Mouse (Mus musculus) heart, embryonic 12.5 days (tissue): Measurements from ENCODE around the gene Apoc1. TPM values are rescaled to one million over a fixed set of nuclear protein-coding genes. Genes with fewer than 3 reads are reported as not detected.

Experiments
- ATAC-seq: fragments of 200-750 bp; cut with Nextera tagmentation; 2 replicates; pipeline ENCODE4 v1.8.0; 2017; ENCODE audit warnings: moderate TSS enrichment, moderate library complexity; ENCODE audit not compliant: insufficient number of reproducible peaks, low FRiP score
- H3K27ac ChIP-seq: fragments of 300-500 bp; sonication (generic); 2 replicates; pipeline ENCODE4 v1.5.1; 2016; ENCODE audit warnings: mild to moderate bottlenecking, moderate library complexity; ENCODE audit not compliant: poor library complexity, severe bottlenecking
- H3K27me3 ChIP-seq: fragments of 300-500 bp; sonication (generic); replicated peaks from 2 replicates; pipeline ENCODE4 v1.6.1; 2016; ENCODE audit warnings: mild to moderate bottlenecking, moderate library complexity
- H3K36me3 ChIP-seq: fragments of 300-500 bp; sonication (generic); 2 replicates; pipeline ENCODE4 v1.6.1; 2016; ENCODE audit warnings: mild to moderate bottlenecking, moderate library complexity
- H3K4me1 ChIP-seq: fragments of 300-500 bp; sonication (generic); replicated peaks from 2 replicates; pipeline ENCODE4 v1.6.1; 2016; ENCODE audit warnings: mild to moderate bottlenecking
- H3K4me2 ChIP-seq: fragments of 300-500 bp; sonication (generic); 2 replicates; pipeline ENCODE4 v1.6.1; 2016; ENCODE audit warnings: mild to moderate bottlenecking, moderate library complexity
- H3K4me3 ChIP-seq: fragments of 300-500 bp; sonication (generic); 2 replicates; pipeline ENCODE4 v1.5.1; 2016; ENCODE audit warnings: mild to moderate bottlenecking
- H3K9ac ChIP-seq: fragments of 300-500 bp; sonication (generic); 2 replicates; pipeline ENCODE4 v1.6.1; 2016; ENCODE audit warnings: mild to moderate bottlenecking, moderate library complexity
- H3K9me3 ChIP-seq: fragments of 300-500 bp; sonication (generic); replicated peaks from 2 replicates; pipeline ENCODE4 v1.6.1; 2016; ENCODE audit warnings: mild to moderate bottlenecking, moderate library complexity
- WGBS: fragments of 180-500 bp; shearing (Covaris S2); methylation state at CpG from one replicate; pipeline ENCODE4 v1.1.7; 2016; 5-methylcytosine and 5-hydroxymethylcytosine counted together
- polyA plus RNA-seq: library from polyadenylated mRNA; unstranded; fragments of >200 nt; fragmentation: Nextera tagmentation; extraction: Ambion mirVana; gene quantifications from 2 replicates; pipeline ENCODE4 v1.2.1, GENCODE M21; 2016

Apoc1 gene
- polyA plus RNA-seq, 1 experiment from 2014 or later: 8.9 TPM

DNA sequence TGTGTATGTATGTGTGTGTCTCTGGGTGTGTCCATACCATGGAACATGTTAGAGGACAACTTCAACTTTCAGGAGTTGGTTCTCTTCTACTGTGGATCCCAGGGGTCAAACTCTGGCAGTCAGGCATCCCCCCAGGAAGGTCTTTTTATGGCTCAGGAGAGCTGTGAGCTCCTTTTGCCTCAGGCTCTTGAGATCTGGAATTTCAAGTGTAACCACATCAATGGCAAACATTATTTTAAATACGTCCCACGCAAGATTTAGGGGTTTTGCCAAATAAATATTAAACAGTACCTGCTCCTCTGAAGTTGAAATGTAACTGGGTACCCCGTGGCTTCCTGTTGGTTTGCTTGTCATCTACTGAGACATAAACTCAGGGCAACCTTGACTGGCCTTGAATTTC is 9.5 kb downstream of the Apoc1 start:
- Histone ChIP-seq H3K9ac (no peak overlapping the region), H3K27me3 (no peaks in the 10 kb centered on the region), H3K36me3 (no peaks in the 10 kb centered on the region), H3K4me3 (no peak overlapping the region), H3K9me3 (no peaks in the 10 kb centered on the region), H3K4me1 (peaks cover 12% of the 10 kb centered on the region), H3K4me2 (no peak overlapping the region), H3K27ac (no peak overlapping the region)
- no peak for ATAC-seq
- WGBS: 73% methylated on average over 3 of the region's 3 CpGs

DNA sequence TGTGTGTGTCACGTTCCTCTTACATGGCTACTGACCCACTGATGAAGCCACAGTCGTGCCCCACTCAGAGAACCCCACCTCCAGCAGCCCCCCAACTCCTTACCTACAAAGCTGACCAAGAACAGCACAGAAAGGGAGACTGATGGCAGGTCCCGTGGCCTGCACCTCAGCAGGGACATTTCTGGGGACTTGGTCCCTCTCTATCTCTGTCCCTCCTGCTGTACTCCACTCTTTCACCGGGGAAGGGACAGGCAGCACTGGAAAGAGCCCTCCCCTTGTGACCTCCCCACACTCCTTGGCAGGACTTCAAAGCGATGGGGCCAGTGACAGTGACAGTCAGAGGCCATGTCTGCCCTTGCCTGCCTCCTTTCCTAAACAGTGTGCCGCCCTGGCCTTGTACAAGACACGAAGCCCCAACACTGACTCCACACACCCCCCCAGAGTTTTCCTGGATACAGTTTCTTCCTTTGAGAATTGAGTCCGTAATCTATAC is 11.2 kb downstream of the Apoc1 start, which contains the start of the genes Gm44805 and Apoc4:
Gene Gm44805 (minus strand): TSS at position 222 of the 493 bp plus-strand sequence.
Gene Apoc4 (minus strand): TSS at position 278 of the 493 bp plus-strand sequence.
- no peak within 1 kb of the TSS for H3K4me3 ChIP-seq
- no peak within 1 kb of the TSS for H3K9ac ChIP-seq
- no peak within 1 kb of the TSS for H3K27ac ChIP-seq
- ATAC-seq: no peak; the same call in 1 of the 2 replicates
- no peaks in the 10 kb centered on the region for H3K9me3 ChIP-seq
- no peaks in the 10 kb centered on the region for H3K27me3 ChIP-seq
- 52% methylated on average over 8 of the region's 8 CpGs for WGBS
- H3K36me3 ChIP-seq: no peaks in the 10 kb centered on the region
- no peak within 1 kb of the TSS for H3K4me2 ChIP-seq
- peaks cover 12% of the 10 kb centered on the region for H3K4me1 ChIP-seq

DNA sequence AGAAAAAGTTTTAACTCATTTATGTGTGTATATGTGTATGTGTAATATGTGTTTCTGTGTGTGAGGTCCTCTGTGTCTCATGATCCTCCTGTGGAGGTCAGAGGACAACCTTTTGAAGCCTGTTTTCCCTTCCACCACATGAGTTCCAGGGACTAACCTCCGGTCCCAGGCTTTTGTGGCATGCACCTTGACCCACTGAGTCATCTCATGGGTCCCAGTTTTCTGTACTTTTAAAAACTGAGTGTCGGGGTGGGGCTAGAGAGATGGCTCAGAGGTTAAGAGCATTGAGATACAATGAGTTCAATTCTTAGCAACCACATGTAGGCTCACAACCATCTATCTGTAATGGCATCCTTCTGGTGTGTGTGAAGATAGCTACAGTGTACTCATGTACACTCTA is 11.8 kb downstream of the Apoc1 start:
- Histone ChIP-seq H3K36me3 (no peaks in the 10 kb centered on the region), H3K27me3 (no peaks in the 10 kb centered on the region), H3K4me1 (peaks cover 12% of the 10 kb centered on the region), H3K9me3 (no peaks in the 10 kb centered on the region), H3K4me2 (no peak overlapping the region), H3K27ac (no peak overlapping the region), H3K9ac (no peak overlapping the region), H3K4me3 (no peak overlapping the region)
- 78% methylated on average over 2 of the region's 2 CpGs for WGBS
- no peak for ATAC-seq

DNA sequence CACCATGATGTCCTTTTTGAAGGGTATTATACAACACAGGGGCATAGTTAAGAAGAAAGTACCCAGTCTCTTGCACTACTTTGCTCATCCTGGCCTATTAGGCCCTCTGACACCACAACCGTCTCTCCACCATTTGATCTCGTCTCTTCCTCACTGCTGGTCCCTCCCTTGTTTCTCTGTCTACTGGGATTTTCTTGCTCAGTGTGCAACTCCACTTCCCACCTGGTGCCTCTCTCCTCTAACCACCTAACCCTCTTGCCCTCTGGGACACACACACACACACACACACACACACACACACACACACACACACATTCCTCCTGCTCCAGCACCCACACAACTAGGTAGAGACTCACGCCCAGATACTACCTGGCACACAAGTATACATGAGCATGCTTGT is 13.6 kb downstream of the Apoc1 start:
- 85% methylated on average over 3 of the region's 3 CpGs for WGBS
- no peak for ATAC-seq

DNA sequence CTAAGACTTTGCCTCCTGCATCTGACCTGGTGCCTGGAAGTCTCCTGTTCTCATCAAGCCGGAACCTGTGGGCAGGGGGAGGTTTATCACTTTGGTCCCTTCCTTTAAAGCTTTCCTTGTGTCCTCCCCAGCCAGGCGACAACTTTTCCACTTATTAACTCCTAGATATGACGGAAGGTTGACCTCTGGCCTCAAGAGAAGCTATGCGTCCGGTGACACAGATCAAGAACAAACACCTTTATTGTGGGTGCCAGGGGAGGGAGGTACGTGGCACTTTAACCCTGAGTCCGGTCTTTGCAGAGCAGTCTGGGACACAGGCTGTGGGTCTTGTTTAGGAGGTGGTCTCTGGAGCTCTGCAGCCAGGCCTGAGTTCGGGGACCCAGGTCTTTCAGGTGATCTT is 14.6 kb downstream of the Apoc1 start, which contains the start of gene Apoc2:
Gene Apoc2 (minus strand): TSS at position 70 of the 400 bp plus-strand sequence.
- WGBS: 50% methylated on average over 8 of the region's 8 CpGs
- Histone ChIP-seq H3K27ac (no peak within 1 kb of the TSS), H3K9ac (no peak within 1 kb of the TSS; the same call in 1 of the 2 replicates)

More for the DNA sequence above, 13.6 kb downstream of the Apoc1 start:
- Histone ChIP-seq H3K9ac (no peak overlapping the region), H3K27me3 (no peaks in the 10 kb centered on the region), H3K9me3 (no peaks in the 10 kb centered on the region), H3K36me3 (no peaks in the 10 kb centered on the region), H3K4me1 (peaks cover 12% of the 10 kb centered on the region), H3K4me2 (no peak overlapping the region), H3K27ac (no peak overlapping the region), H3K4me3 (no peak overlapping the region)

DNA sequence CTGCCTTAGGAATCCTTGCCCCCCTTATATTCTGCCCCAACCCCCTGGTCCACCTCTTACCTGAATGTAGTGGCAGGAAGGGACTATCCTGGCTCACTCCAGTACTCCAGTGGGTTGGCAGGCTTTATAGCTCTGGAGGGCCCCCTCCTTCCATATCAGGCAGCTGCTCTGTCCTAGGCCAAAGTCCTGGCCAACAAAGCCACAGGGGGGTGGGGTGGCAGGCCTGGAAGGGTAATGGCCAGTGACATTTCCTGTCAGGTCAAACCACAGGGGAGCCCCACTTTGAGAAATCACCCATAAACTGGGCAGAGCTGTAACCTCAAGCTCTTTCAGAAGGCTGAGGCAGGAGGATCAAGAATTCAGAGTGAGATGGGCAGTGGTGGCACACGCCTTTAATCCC is 15.8 kb downstream of the Apoc1 start:
- Histone ChIP-seq H3K36me3 (no peaks in the 10 kb centered on the region), H3K4me3 (no peak overlapping the region), H3K27me3 (no peaks in the 10 kb centered on the region), H3K4me2 (no peak overlapping the region), H3K9me3 (no peaks in the 10 kb centered on the region), H3K27ac (no peak overlapping the region), H3K4me1 (peaks cover 6% of the 10 kb centered on the region), H3K9ac (no peak overlapping the region)
- ATAC-seq: no peak
- WGBS: 59% methylated on average over 1 of the region's 1 CpGs

More for the DNA sequence above, 14.6 kb downstream of the Apoc1 start, which contains the start of gene Apoc2:
- no peak for ATAC-seq
- H3K4me3 ChIP-seq: no peak within 1 kb of the TSS
- H3K36me3 ChIP-seq: no peaks in the 10 kb centered on the region
- no peaks in the 10 kb centered on the region for H3K27me3 ChIP-seq
- peaks cover 7% of the 10 kb centered on the region for H3K4me1 ChIP-seq
- H3K9me3 ChIP-seq: no peaks in the 10 kb centered on the region
- H3K4me2 ChIP-seq: no peak within 1 kb of the TSS

DNA sequence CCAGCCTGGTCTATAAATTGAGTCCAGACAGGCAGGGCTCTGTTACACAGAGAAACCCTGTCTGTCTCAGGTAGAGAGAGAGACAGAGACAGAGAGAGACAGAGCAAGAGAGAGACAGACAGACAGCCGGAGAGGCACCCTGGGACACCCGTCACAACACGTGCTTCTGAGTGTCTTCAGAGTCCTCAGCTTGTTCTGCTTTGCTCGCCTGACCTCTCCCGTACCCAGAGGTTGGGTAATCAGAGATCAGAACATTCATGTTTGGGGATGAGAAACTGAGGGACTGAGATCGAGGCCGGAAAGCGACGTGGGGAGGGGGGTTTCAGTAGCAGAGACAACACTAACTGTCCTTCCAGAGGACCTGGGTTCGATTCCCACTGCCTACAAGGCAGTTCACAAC is 16.6 kb downstream of the Apoc1 start:
- no peak for ATAC-seq
- no peak overlapping the region for H3K27ac ChIP-seq
- no peaks in the 10 kb centered on the region for H3K27me3 ChIP-seq
- no peak overlapping the region for H3K9ac ChIP-seq
- 81% methylated on average over 10 of the region's 10 CpGs for WGBS
- H3K4me1 ChIP-seq: no peaks in the 10 kb centered on the region; the same call in 1 of the 2 replicates
- H3K9me3 ChIP-seq: no peaks in the 10 kb centered on the region
- no peaks in the 10 kb centered on the region for H3K36me3 ChIP-seq
- no peak overlapping the region for H3K4me2 ChIP-seq
- H3K4me3 ChIP-seq: no peak overlapping the region

DNA sequence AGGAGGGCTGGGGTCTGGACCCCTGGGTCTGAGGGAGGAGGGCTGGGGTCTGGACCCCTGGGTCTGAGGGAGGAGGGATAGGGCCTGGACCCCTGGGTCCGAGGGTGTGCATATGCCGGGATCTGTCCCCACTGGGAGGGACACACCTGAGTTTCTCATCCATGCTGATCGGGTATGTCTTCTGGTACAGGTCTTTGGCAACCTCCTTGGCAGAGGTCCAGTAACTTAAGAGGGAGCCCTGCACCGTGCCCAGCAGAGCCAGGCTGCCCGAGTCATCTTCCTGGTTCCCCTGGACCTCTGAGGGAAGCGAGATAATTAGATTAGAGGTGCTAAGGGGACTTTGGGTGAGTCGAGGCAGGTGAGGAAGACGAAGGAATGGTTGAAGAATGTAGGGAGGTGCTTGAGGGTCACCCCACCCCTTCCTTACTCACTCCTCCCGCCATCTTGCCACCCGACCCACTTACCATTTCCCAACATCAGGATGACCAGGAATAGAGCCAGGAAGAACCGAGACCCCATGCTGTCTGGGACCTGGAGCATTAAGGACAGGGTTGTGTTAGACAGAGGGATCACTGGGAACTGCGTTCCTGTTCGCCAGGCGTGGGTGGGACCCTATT is 19.3 kb downstream of the Apoc1 start:
- ATAC-seq: no peak
- Histone ChIP-seq H3K36me3 (no peaks in the 10 kb centered on the region), H3K27me3 (no peaks in the 10 kb centered on the region), H3K4me3 (no peak overlapping the region), H3K4me1 (peaks cover 5% of the 10 kb centered on the region), H3K9me3 (no peaks in the 10 kb centered on the region), H3K9ac (no peak overlapping the region), H3K4me2 (no peak overlapping the region), H3K27ac (no peak overlapping the region)
- WGBS: 57% methylated on average over 14 of the region's 14 CpGs

DNA sequence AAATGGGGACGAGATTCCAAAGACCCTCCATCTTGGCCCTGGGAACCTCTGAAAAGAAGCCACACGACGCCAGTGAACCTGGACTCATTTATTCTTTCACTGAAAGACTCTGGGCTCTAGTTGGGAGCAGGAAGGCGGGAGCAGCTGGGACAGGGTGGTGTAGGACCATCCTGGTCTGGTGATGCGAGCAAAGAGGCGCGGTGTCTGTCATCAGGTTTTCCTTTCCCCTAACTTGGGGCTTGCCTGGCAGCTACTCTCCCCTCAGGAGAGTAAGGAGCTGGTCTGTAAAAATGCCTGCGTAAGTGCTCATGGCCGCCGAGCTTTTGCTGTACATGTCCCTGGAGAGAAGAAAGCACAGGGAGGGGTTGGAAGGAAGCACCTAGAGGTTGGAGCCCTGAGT is 20.9 kb downstream of the Apoc1 start:
- no peaks in the 10 kb centered on the region for H3K36me3 ChIP-seq
- WGBS: 64% methylated on average over 10 of the region's 10 CpGs

DNA sequence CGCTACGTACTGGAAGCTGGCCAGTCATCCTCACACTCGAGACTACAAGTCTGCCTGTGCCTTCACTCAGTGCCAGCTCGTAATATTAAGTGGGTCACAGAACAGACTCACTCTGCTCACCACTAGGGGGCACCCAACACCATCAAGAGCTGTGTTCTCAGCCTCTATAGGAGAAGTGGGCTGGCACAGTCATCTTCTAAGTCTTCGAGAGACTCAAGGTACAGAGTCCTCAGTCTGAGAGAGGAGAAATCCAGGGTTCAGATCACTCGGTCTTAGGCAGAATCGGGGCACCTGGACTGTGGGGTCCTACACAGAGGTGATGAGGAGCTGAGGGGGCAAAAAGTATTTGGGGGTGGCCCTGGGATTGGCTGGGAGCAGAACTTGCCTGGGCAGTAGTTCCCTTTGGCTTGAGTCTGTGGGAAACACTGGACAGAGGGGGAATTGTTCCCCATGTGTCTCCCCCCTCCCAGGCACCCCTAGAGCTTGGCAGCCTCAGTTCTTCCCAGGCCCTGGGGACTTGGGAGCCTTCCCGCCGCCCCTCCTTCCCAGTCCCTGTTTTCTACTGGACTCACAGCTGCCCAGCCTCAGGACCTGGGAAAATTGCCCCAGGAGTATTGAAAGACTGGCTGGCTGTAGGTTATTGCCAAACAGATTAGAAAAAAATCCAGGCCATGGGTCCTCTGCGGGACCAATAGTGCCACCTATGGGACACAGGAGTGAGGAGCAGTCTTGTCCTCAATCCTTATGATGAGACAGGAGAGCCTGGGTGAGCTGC is 23.3 kb downstream of the Apoc1 start:
- 7% methylated on average over 10 of the region's 10 CpGs for WGBS
- Histone ChIP-seq H3K36me3 (no peaks in the 10 kb centered on the region), H3K4me1 (peaks cover 11% of the 10 kb centered on the region), H3K9me3 (no peaks in the 10 kb centered on the region), H3K9ac (no peak overlapping the region; the same call in 1 of the 2 replicates), H3K27ac (peak overlapping the region; percentile 59; the same call in 1 of the 2 replicates), H3K4me2 (peak overlapping the region; percentile 51), H3K4me3 (0 out of 2 replicates have a peak overlapping the region, but pooled peaks have one; percentile 1), H3K27me3 (no peaks in the 10 kb centered on the region)
- peak; percentile 60 for ATAC-seq

More for the DNA sequence above, 20.9 kb downstream of the Apoc1 start:
- Histone ChIP-seq H3K4me3 (no peak overlapping the region), H3K4me2 (no peak overlapping the region), H3K27me3 (no peaks in the 10 kb centered on the region), H3K27ac (no peak overlapping the region), H3K9ac (no peak overlapping the region), H3K4me1 (peaks cover 5% of the 10 kb centered on the region), H3K9me3 (no peaks in the 10 kb centered on the region)
- ATAC-seq: no peak

DNA sequence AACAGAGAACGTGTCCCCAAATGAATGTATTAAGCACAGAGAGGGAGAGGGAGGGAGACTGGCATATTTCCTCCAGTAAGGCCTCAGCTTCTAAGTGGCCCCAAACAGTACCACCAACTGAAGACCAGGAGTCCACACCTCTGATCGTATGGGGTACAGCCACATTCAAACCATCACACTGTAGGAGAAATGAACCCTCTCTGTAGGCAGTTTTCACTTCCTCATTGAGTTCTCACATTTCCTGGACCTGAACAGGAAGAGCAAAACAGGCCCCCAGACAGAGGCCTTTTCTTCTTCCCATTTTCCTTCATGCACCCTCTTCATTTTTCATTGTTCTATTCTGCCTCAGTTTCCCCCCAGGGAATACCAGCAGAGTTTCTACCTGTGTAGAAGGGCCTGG is 25.0 kb downstream of the Apoc1 start:
- no peaks in the 10 kb centered on the region for H3K9me3 ChIP-seq
- no peak overlapping the region for H3K9ac ChIP-seq
- H3K4me3 ChIP-seq: no peak overlapping the region
- WGBS: 64% methylated on average over 2 of the region's 2 CpGs
- H3K27ac ChIP-seq: no peak overlapping the region
- H3K4me1 ChIP-seq: peaks cover 27% of the 10 kb centered on the region
- ATAC-seq: no peak
- no peaks in the 10 kb centered on the region for H3K27me3 ChIP-seq
- peaks cover under 1% of the 10 kb centered on the region; the same call in 1 of the 2 replicates for H3K36me3 ChIP-seq
- no peak overlapping the region for H3K4me2 ChIP-seq
